Mouse (Mus musculus) kidney, adult 2 months (tissue): ENCODE data around the gene Fam227a. TPM values are rescaled to one million over a fixed set of nuclear protein-coding genes. Genes with fewer than 3 reads are reported as not detected.

ENCODE experiments used
- DNase-seq: peaks from one replicate; pipeline ENCODE4 v3.0.0; 2021
- H3K27ac ChIP-seq: fragments of 200-500 bp; 2 replicates; pipeline ENCODE4 v1.5.1; 2012; ENCODE audit warnings: low read depth, low read length, control low read depth, inconsistent platforms; ENCODE audit not compliant: insufficient read depth
- H3K27me3 ChIP-seq: fragments of 200-500 bp; replicated peaks from 2 replicates; pipeline ENCODE4 v1.6.1; 2012; ENCODE audit warnings: mild to moderate bottlenecking, moderate library complexity, low read length, inconsistent platforms; ENCODE audit not compliant: control insufficient read depth, insufficient read depth
- H3K36me3 ChIP-seq: fragments of 200-500 bp; 2 replicates; pipeline ENCODE4 v1.6.1; 2012; ENCODE audit warnings: mild to moderate bottlenecking, moderate library complexity, low read length, inconsistent platforms; ENCODE audit not compliant: control insufficient read depth, insufficient read depth
- H3K4me1 ChIP-seq: fragments of 200-500 bp; 2 replicates; pipeline ENCODE4 v1.6.1; 2011; ENCODE audit warnings: low read length; ENCODE audit not compliant: control insufficient read depth, insufficient read depth
- H3K4me3 ChIP-seq: fragments of 200-500 bp; 2 replicates; pipeline ENCODE4 v1.5.1; 2011; ENCODE audit warnings: mild to moderate bottlenecking, low read depth, low read length, control low read depth; ENCODE audit not compliant: insufficient read depth
- CTCF ChIP-seq: fragments of 200-500 bp; conservative IDR thresholded peaks from 2 replicates; pipeline ENCODE4 v1.5.1; 2011; ENCODE audit warnings: low read depth, mild to moderate bottlenecking, control low read depth, low read length, moderate library complexity, mixed read lengths; ENCODE audit not compliant: insufficient read depth, insufficient read length
- POLR2A ChIP-seq: fragments of 200-500 bp; IDR thresholded peaks from one replicate; pipeline ENCODE4 v1.6.1; 2011; ENCODE audit warnings: low read depth, low read length, control low read depth
- WGBS: fragments of 180-500 bp; shearing (Covaris S2); methylation state at CpG from one replicate; pipeline ENCODE4 v1.1.7; 2018; 5-methylcytosine and 5-hydroxymethylcytosine counted together
- polyA plus RNA-seq: library from polyadenylated mRNA; depleted of rRNA; stranded (reverse); fragments of >200 nt; gene quantifications from 2 replicates; pipeline ENCODE4 v1.2.3, GENCODE M21; 2012

Fam227a gene
- polyA plus RNA-seq, 1 experiment: 1.3 TPM

DNA sequence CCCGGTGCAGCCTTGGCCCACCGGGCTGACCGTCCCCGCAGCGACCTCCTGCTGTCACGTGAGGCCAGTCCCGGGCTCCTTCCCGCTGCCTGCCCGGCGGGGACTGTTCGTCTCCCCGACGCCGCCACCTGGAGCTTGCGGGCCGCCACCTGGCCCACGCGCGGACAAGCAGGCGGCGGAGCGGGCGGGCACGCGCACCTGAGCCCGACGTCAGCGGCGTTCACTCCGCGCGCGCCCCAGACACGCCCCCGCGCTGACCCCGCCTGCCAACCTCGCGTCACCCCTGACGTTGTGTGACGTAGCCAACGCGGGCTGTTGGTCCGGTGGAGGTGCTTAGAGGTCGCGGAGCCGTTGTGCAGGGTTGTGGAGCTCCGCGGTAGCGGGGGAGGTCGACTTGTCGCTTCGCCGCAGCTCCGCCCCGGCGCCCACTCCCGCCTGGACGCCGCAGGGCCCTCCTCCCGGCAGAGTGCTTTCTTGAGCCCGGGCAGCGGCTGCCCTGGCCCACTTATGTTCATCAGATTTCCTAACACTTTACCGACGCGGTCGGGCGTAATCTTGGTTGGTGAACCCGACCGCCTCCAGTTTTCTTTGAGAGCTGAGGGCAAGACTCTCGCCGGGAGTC lies 29.0 kb upstream of the Fam227a start, which contains the start of gene Josd1:
Josd1 (minus strand) TSS at position 274 of the 622 bp plus-strand sequence.
- Histone ChIP-seq H3K36me3 (no peaks in the 10 kb centered on the region), H3K4me1 (peaks cover 40% of the 10 kb centered on the region), H3K27ac (peak within 1 kb of the TSS; percentile 99), H3K27me3 (no peaks in the 10 kb centered on the region), H3K4me3 (peak within 1 kb of the TSS; percentile 92)
- peak; percentile 98 for DNase-seq
- under 1% methylated on average over 67 of the region's 72 CpGs for WGBS
- no peak for TF ChIP-seq CTCF
- TF ChIP-seq POLR2A: peak; percentile 93

DNA sequence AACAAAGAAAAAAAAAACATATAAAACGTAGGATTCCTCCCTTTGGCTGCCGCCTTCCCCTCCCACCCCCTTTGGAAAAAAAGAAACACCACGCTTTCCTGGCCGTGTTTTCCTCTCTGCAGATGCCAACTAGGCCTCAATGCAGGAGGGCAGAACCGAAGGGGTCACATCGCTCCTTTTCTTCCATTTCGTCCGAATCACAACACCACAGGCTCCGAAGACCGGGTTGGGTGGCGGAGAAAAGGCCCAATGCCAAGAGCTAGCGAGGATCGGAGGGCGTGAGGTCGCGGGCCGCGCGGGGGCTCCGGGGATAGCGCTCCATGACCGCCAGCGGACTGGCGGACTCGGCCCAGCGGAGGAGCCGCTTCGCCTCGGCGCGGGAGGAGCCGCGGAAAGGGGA lies 28.4 kb upstream of the Fam227a start:
- Histone ChIP-seq H3K4me3 (peak overlapping the region; percentile 92), H3K27ac (peak overlapping the region; percentile 89), H3K4me1 (peaks cover 41% of the 10 kb centered on the region), H3K27me3 (no peaks in the 10 kb centered on the region), H3K36me3 (no peaks in the 10 kb centered on the region)
- DNase-seq: no peak
- WGBS: 1% methylated on average over 33 of the region's 33 CpGs
- TF ChIP-seq CTCF: no peak
- no peak for TF ChIP-seq POLR2A

DNA sequence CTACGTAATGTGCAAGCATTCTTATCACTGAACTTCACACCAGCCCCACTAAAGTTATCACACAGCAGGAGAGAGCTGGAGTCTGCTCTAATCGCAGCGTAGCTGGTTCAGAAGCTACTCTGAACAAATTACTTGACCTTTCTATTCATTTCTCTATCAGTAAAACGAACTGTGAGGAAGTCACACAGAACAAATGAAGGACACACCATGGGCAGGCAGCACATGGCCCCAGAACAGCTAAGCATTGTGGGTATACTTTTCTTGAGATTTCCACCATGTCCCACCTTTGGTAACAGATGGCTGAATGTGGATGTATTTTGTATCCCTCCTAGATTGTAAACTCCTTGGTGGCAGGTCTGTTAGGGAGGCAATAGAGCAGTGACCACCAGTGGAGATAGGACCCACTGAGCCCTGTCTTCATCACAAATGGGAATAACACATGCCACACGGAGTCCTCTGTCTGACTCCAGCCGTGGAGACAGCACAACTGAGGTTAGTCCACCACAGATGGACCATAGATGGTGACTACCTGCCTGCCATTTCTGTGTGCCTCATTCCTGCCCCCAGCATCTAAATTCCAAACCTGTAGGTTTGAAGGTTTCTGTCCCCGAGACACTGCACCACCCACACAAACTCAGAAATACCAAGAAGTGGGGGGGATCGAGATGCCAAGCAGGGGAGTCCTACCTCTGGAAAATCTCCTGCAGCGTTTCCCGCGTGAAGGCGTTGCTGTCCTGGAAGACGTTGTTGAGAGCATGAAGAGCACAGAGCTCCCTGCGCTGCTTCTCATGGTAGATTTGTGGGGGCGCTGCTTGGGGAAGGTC lies 27.5 kb upstream of the Fam227a start:
- Histone ChIP-seq H3K27ac (0 out of 2 replicates have a peak overlapping the region, but pooled peaks have one; percentile 11), H3K4me1 (peaks cover 37% of the 10 kb centered on the region), H3K4me3 (peak overlapping the region; percentile 92), H3K36me3 (no peaks in the 10 kb centered on the region), H3K27me3 (no peaks in the 10 kb centered on the region)
- no peak for DNase-seq
- no peak for TF ChIP-seq POLR2A
- no peak for TF ChIP-seq CTCF
- WGBS: 21% methylated on average over 15 of the region's 15 CpGs

GRCm38 (mm10) chr15:79685141-79685641 lies 26.4 kb upstream of the Fam227a start:
- H3K36me3 ChIP-seq: no peaks in the 10 kb centered on the region
- peak; percentile 84 for DNase-seq
- peak overlapping the region; percentile 52; the same call in 1 of the 2 replicates for H3K27ac ChIP-seq
- TF ChIP-seq CTCF (no peak), POLR2A (no peak)
- H3K27me3 ChIP-seq: no peaks in the 10 kb centered on the region
- whole genome bisulfite sequencing: 8% methylated on average over 6 of the region's 6 CpGs
- peak overlapping the region; percentile 32; the same call in 1 of the 2 replicates for H3K4me3 ChIP-seq
- peaks cover 36% of the 10 kb centered on the region for H3K4me1 ChIP-seq

GRCm38 (mm10) chr15:79684616-79685015 lies 25.9 kb upstream of the Fam227a start:
- DNase-seq: no peak
- Histone ChIP-seq H3K4me1 (peaks cover 33% of the 10 kb centered on the region), H3K27ac (no peak overlapping the region), H3K27me3 (no peaks in the 10 kb centered on the region), H3K36me3 (no peaks in the 10 kb centered on the region), H3K4me3 (no peak overlapping the region)
- TF ChIP-seq CTCF: no peak
- TF ChIP-seq POLR2A: no peak
- 60% methylated on average over 6 of the region's 6 CpGs for WGBS

DNA sequence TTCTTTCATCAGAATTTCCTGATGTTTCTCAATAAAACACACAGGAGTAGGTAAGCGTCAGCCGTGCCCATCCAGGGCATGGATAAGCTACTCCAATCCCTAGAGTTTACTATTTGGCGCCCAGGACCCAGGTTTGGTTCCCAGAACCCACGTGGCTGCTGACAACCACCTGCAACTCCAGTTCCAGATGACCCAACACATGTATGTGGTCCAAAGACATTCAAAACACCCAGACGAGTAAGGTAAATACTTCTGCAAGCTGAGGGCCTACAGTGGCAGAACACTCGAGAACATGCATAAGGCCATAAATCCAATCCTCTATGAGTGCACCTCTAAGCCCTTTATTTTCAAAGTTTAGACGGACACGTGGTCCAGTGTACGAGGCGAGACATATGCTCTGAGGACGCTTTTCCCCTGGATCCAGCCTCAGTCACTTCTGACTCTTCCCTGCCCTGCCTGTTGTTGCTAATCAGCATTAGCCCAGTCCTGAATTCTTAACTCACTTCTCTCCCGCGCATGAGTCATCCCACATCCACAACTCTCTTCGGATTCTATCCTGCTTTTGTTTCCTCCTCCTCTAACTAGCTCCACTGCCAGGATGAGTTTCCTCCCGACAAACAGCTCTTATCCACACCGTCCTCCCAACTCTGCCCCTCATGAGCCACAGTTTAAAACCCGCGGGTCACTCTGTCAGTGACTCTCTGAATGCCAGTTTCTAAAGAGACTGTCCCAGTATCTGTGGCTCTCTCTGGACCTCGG lies 25.1 kb upstream of the Fam227a start:
- TF ChIP-seq CTCF (no peak), POLR2A (no peak)
- Histone ChIP-seq H3K27ac (no peak overlapping the region), H3K4me3 (no peak overlapping the region), H3K27me3 (no peaks in the 10 kb centered on the region), H3K36me3 (no peaks in the 10 kb centered on the region), H3K4me1 (peaks cover 33% of the 10 kb centered on the region)
- 55% methylated on average over 19 of the region's 19 CpGs for WGBS
- DNase-seq: no peak

- Histone ChIP-seq H3K36me3 (no peaks in the 10 kb centered on the region), H3K4me3 (no peak overlapping the region), H3K27me3 (no peaks in the 10 kb centered on the region), H3K4me1 (peaks cover 33% of the 10 kb centered on the region), H3K27ac (no peak overlapping the region)
- 66% methylated on average over 6 of the region's 6 CpGs for WGBS
- DNase-seq: peak; percentile 38
- TF ChIP-seq POLR2A: no peak
- TF ChIP-seq CTCF: no peak
These were observed 24.4 kb upstream of the Fam227a start for GRCm38 (mm10) chr15:79683146-79683545.
